ENCODE assay signal across 8 mouse cellular contexts in the genomic region with DNA sequence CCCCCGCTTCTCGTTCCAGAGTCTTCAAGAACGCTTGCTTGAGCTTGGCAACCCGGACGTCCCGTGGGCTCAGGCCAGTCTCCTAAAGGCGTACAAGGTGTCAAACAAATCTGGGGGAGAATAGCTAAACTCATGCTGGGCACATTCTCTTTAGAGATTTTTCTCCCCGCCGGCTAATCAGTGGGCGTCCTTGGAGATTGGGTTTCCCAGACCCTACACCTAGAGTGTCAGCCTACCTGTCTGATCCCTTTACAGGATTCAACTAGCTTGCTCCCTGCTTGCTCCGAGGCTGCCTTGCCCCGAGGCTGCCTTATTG. TPM values are rescaled to one million over a fixed set of nuclear protein-coding genes. Genes with fewer than 3 reads are reported as not detected.
DNase-seq lines count a peak whose midpoint lies in the region; ATAC-seq and TF ChIP-seq lines count a peak whose summit lies in the region.

No protein-coding gene starts in this region.

- TF ChIP-seq CTCF in bone marrow, adult 2 months (IDR thresholded peaks at IDR 0.05; ENCODE audit: control insufficient read depth, insufficient read depth, low read length), result no peak

- peak overlapping the region; percentile 86 for H3K4me3 ChIP-seq in heart, embryonic 16.5 days (ENCODE audit: low read length)
- H3K4me3 ChIP-seq in bone marrow, adult 2 months (replicated peaks; ENCODE audit: control insufficient read depth, low read depth, low read length), result peak overlapping the region; percentile 76
- H3K4me3 ChIP-seq in hindbrain, embryonic 15.5 days, result peak overlapping the region; percentile 49
- H3K4me3 ChIP-seq in midbrain, embryonic 16.5 days (ENCODE audit: low read depth, low read length), result peak overlapping the region; percentile 48

- H3K27me3 ChIP-seq in heart, embryonic 16.5 days (ENCODE audit: control insufficient read depth, insufficient read depth, low read length), result no peaks in the 10 kb centered on the region
- peaks cover 30% of the 10 kb centered on the region for H3K27me3 ChIP-seq in hindbrain, embryonic 15.5 days
- peaks cover 17% of the 10 kb centered on the region for H3K27me3 ChIP-seq in midbrain, embryonic 16.5 days (ENCODE audit: control insufficient read depth, insufficient read depth, low read depth, low read length)

- H3K9me3 ChIP-seq in heart, embryonic 16.5 days (replicated peaks; ENCODE audit: control insufficient read depth, low read length), result no peaks in the 10 kb centered on the region
- no peaks in the 10 kb centered on the region for H3K9me3 ChIP-seq in hindbrain, embryonic 15.5 days
- H3K9me3 ChIP-seq in midbrain, embryonic 16.5 days (replicated peaks; ENCODE audit: control insufficient read depth, low read length, poor library complexity, severe bottlenecking), result no peaks in the 10 kb centered on the region

- no peak for TF ChIP-seq POLR2A in bone marrow, adult 2 months (IDR thresholded peaks at IDR 0.05; ENCODE audit: borderline replicate concordance, control insufficient read depth, low read depth, low read length)

- peak overlapping the region; percentile 91 for H3K4me2 ChIP-seq in heart, embryonic 16.5 days (ENCODE audit: low read depth, low read length)
- H3K4me2 ChIP-seq in hindbrain, embryonic 15.5 days, result peak overlapping the region; percentile 95
- H3K4me2 ChIP-seq in midbrain, embryonic 16.5 days (ENCODE audit: low read length), result peak overlapping the region; percentile 92

- peak overlapping the region; percentile 87 for H3K9ac ChIP-seq in heart, embryonic 16.5 days (ENCODE audit: low read length)
- H3K9ac ChIP-seq in hindbrain, embryonic 15.5 days, result no peak overlapping the region; the same call in 1 of the 2 replicates
- peak overlapping the region; percentile 39; the same call in 1 of the 2 replicates for H3K9ac ChIP-seq in midbrain, embryonic 16.5 days (ENCODE audit: low read depth, low read length)

- WGBS in heart, embryonic 16.5 days, result 4% methylated on average over 12 of the region's 12 CpGs
- 2% methylated on average over 12 of the region's 12 CpGs for WGBS in bone marrow, adult 2 months
- WGBS in hindbrain, embryonic 15.5 days, result 3% methylated on average over 12 of the region's 12 CpGs
- 2% methylated on average over 12 of the region's 12 CpGs for WGBS in midbrain, embryonic 16.5 days

- peaks cover 18% of the 10 kb centered on the region for H3K4me1 ChIP-seq in heart, embryonic 16.5 days (ENCODE audit: control insufficient read depth, insufficient read depth, low read length)
- H3K4me1 ChIP-seq in bone marrow, adult 2 months (ENCODE audit: control insufficient read depth, insufficient read depth, low read length), result peaks cover 2% of the 10 kb centered on the region; the same call in 1 of the 2 replicates
- H3K4me1 ChIP-seq in hindbrain, embryonic 15.5 days (replicated peaks), result peaks cover 17% of the 10 kb centered on the region
- H3K4me1 ChIP-seq in midbrain, embryonic 16.5 days (ENCODE audit: control insufficient read depth, insufficient read depth, low read length), result peaks cover 9% of the 10 kb centered on the region; the same call in 1 of the 2 replicates

- H3K36me3 ChIP-seq in heart, embryonic 16.5 days (ENCODE audit: control insufficient read depth, insufficient read depth), result no peaks in the 10 kb centered on the region
- H3K36me3 ChIP-seq in hindbrain, embryonic 15.5 days, result no peaks in the 10 kb centered on the region
- H3K36me3 ChIP-seq in midbrain, embryonic 16.5 days (ENCODE audit: control insufficient read depth, insufficient read depth, low read length), result no peaks in the 10 kb centered on the region

- no peak for DNase-seq in heart, postnatal 4 days
- DNase-seq in left cerebral cortex, adult 8-10 months (ENCODE audit: low spot score in 2 of 2), result no peak
- no peak for DNase-seq in urinary bladder, postnatal 10 days (ENCODE audit: low spot score)
- no peak for DNase-seq in cerebellum, adult 11 months

- H3K27ac ChIP-seq in heart, embryonic 16.5 days (ENCODE audit: low read length), result peak overlapping the region; percentile 53; the same call in 1 of the 2 replicates
- peak overlapping the region; percentile 80 for H3K27ac ChIP-seq in bone marrow, adult 2 months (ENCODE audit: control insufficient read depth, insufficient read depth, low read depth, low read length, poor library complexity)
- H3K27ac ChIP-seq in hindbrain, embryonic 15.5 days (replicated peaks), result no peak overlapping the region
- no peak overlapping the region for H3K27ac ChIP-seq in midbrain, embryonic 16.5 days (ENCODE audit: low read length)

- no peak for ATAC-seq in heart, embryonic 16.5 days (replicated peaks; ENCODE audit: extremely low read depth, insufficient read depth, low FRiP score)
- ATAC-seq in hindbrain, embryonic 15.5 days (ENCODE audit: low FRiP score, low read depth), result no peak
- no peak for ATAC-seq in midbrain, embryonic 16.5 days

RNA-seq across cellular contexts. Expression of gene Anxa11, which starts 0.7 kb away (rescaled TPM):
- 33.9 and 38.1 TPM in 2 replicates for polyA plus RNA-seq in heart, embryonic 16.5 days (2015; fragmentation: Nextera tagmentation; extraction: Ambion mirVana)
- 10 to 100 TPM; 69.8 to 72.3 TPM for total RNA-seq in heart, postnatal 4 days (2021)
- polyA plus RNA-seq in bone marrow, adult 2 months (2011; ENCODE audit: insufficient read depth, insufficient read length, low replicate concordance, missing spikeins), result 19.9 and 43.0 TPM in 2 replicates
- polyA plus RNA-seq in hindbrain, embryonic 15.5 days (2015; fragmentation: Nextera tagmentation; extraction: Ambion mirVana), result 3.1 and 3.6 TPM in 2 replicates
- 1.8 and 2.4 TPM in 2 replicates for polyA plus RNA-seq in midbrain, embryonic 16.5 days (2015; fragmentation: Nextera tagmentation; extraction: Ambion mirVana)
- total RNA-seq in left cerebral cortex, adult 8-10 months (2022), result 10 to 100 TPM; 33.7 to 40.5 (median 36.4) TPM

Comparison
In these comparisons a context has a peak if more than half of its experiments do, and no peak if none do; other contexts are left out.
1. H3K27ac ChIP-seq: peak in heart, embryonic 16.5 days (single experiment) and bone marrow, adult 2 months (single experiment); none in hindbrain, embryonic 15.5 days (single experiment) and midbrain, embryonic 16.5 days (single experiment).
2. Peak in every context shown above with its lines, with median percentiles within 50 percentile points of each other: H3K4me2 ChIP-seq and H3K4me3 ChIP-seq.